Mouse (Mus musculus) heart, embryonic 13.5 days (tissue): ENCODE measurements at regions not wholly inside any gene's neighbourhood (a gene's known extent, or its start where the extent isn't known, plus 50 kb on each side); places are given as distances from the start of the nearest gene placed in this dataset.

ENCODE experiments used
- ATAC-seq: fragments of 200-750 bp; cut with Nextera tagmentation; 2 replicates; pipeline ENCODE4 v1.8.0; 2017; ENCODE audit warnings: moderate TSS enrichment; ENCODE audit not compliant: insufficient number of reproducible peaks, low FRiP score, low TSS enrichment; ENCODE audit errors: extremely low read depth
- H3K27ac ChIP-seq: fragments of 300-500 bp; sonication (generic); replicated peaks from 2 replicates; pipeline ENCODE4 v1.5.1; 2015; ENCODE audit warnings: moderate library complexity, mild to moderate bottlenecking, inconsistent platforms
- H3K27me3 ChIP-seq: fragments of 300-500 bp; sonication (generic); replicated peaks from 2 replicates; pipeline ENCODE4 v1.6.1; 2015; ENCODE audit warnings: mild to moderate bottlenecking, inconsistent platforms
- H3K36me3 ChIP-seq: fragments of 300-500 bp; sonication (generic); 2 replicates; pipeline ENCODE4 v1.6.1; 2015; ENCODE audit warnings: mild to moderate bottlenecking, inconsistent platforms
- H3K4me1 ChIP-seq: fragments of 300-500 bp; sonication (generic); 2 replicates; pipeline ENCODE4 v1.6.1; 2015; ENCODE audit warnings: inconsistent platforms
- H3K4me2 ChIP-seq: fragments of 300-500 bp; sonication (generic); 2 replicates; pipeline ENCODE4 v1.6.1; 2015; ENCODE audit warnings: inconsistent platforms, mild to moderate bottlenecking, moderate library complexity
- H3K4me3 ChIP-seq: fragments of 300-500 bp; sonication (generic); 2 replicates; pipeline ENCODE4 v1.5.1; 2015; ENCODE audit warnings: moderate library complexity, mild to moderate bottlenecking, inconsistent platforms
- H3K9ac ChIP-seq: fragments of 300-500 bp; sonication (generic); 2 replicates; pipeline ENCODE4 v1.6.1; 2015; ENCODE audit warnings: inconsistent platforms, mild to moderate bottlenecking, moderate library complexity
- H3K9me3 ChIP-seq: fragments of 300-500 bp; sonication (generic); 2 replicates; pipeline ENCODE4 v1.6.1; 2016; ENCODE audit warnings: inconsistent platforms
- WGBS: fragments of 180-500 bp; shearing (Covaris S2); methylation state at CpG from one replicate; pipeline ENCODE4 v1.1.7; 2015; ENCODE audit warnings: mixed read lengths; 5-methylcytosine and 5-hydroxymethylcytosine counted together

DNA sequence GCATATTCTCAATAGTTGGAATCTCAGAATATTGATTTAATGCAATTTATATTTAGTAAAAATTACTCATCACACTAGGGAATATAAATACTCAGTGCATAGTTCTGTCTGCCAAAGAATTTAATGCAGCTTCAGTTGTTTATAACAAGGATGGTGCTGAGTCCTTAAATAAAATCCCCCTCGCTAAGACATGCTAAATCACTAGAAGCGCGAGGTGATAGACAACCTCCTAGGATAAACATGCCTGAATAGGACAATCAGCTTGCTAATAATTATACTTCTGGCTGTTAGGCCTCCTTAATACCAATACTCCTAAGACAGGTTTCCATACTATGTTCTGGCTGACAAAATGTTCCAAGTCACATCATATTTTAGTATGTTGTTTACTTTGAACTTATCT, 3650.0 kb downstream of the 9330182O14Rik start:
- Histone ChIP-seq H3K4me2 (no peak overlapping the region), H3K9ac (no peak overlapping the region), H3K4me1 (no peaks in the 10 kb centered on the region), H3K27ac (no peak overlapping the region), H3K36me3 (no peaks in the 10 kb centered on the region), H3K27me3 (no peaks in the 10 kb centered on the region), H3K9me3 (0 out of 2 replicates have a peak, but pooled peaks cover 3% of the 10 kb centered on the region), H3K4me3 (no peak overlapping the region)
- no peak for ATAC-seq
- 77% methylated on average over 3 of the region's 3 CpGs for WGBS

- no peak for ATAC-seq
- no peak overlapping the region for H3K27ac ChIP-seq
- no peaks in the 10 kb centered on the region for H3K4me1 ChIP-seq
- no peaks in the 10 kb centered on the region for H3K36me3 ChIP-seq
- H3K9ac ChIP-seq, result no peak overlapping the region
- H3K9me3 ChIP-seq, result no peaks in the 10 kb centered on the region
- no peak overlapping the region for H3K4me3 ChIP-seq
- no peak overlapping the region for H3K4me2 ChIP-seq
- no peaks in the 10 kb centered on the region for H3K27me3 ChIP-seq
- WGBS, result 68% methylated on average over 4 of the region's 4 CpGs
These were observed 3669.2 kb downstream of the 9330182O14Rik start for GRCm38 (mm10) chr15:43803342-43803741.
